ENCODE assay signal across 19 mouse cellular contexts in genomic region chr1:159879866-159880265, GRCm38 (mm10).
"Had no signal": no experiment of that assay in that cellular context is flagged by ENCODE, and none has a peak within 500 bp of the region (broad histone marks: within the 10 kb centered on the region; RNA-seq: fewer than 3 reads in every experiment).

No protein-coding gene starts in this region.

- H3K9ac ChIP-seq: kidney, embryonic 15.5 days; limb, embryonic 12.5 days; liver, embryonic 13.5 days; liver, postnatal 0 days; lung, embryonic 15.5 days; midbrain, embryonic 12.5 days; neural tube, embryonic 13.5 days; stomach, embryonic 15.5 days had no signal

- H3K27me3 ChIP-seq: kidney, embryonic 15.5 days; limb, embryonic 12.5 days; liver, embryonic 13.5 days; lung, embryonic 15.5 days; stomach, embryonic 15.5 days had no signal

- H3K4me3 ChIP-seq: kidney, embryonic 15.5 days; limb, embryonic 12.5 days; liver, embryonic 13.5 days; lung, embryonic 15.5 days; midbrain, embryonic 12.5 days; neural tube, embryonic 13.5 days; stomach, embryonic 15.5 days had no signal

- H3K27ac ChIP-seq: kidney, embryonic 15.5 days; limb, embryonic 12.5 days; liver, embryonic 13.5 days; lung, embryonic 15.5 days; macrophage; midbrain, embryonic 12.5 days; neural tube, embryonic 13.5 days; stomach, embryonic 15.5 days had no signal

- H3K4me1 ChIP-seq: kidney, embryonic 15.5 days; limb, embryonic 12.5 days; liver, embryonic 13.5 days; lung, embryonic 15.5 days; midbrain, embryonic 12.5 days; neural tube, embryonic 13.5 days; stomach, embryonic 15.5 days had no signal

- H3K9me3 ChIP-seq: kidney, embryonic 15.5 days; limb, embryonic 12.5 days; liver, embryonic 13.5 days; lung, embryonic 15.5 days; midbrain, embryonic 12.5 days; neural tube, embryonic 13.5 days; stomach, embryonic 15.5 days had no signal

- H3K4me2 ChIP-seq: kidney, embryonic 15.5 days; limb, embryonic 12.5 days; liver, embryonic 13.5 days; lung, embryonic 15.5 days; midbrain, embryonic 12.5 days; neural tube, embryonic 13.5 days; stomach, embryonic 15.5 days had no signal

- H3K36me3 ChIP-seq: kidney, embryonic 15.5 days; limb, embryonic 12.5 days; liver, embryonic 13.5 days; lung, embryonic 15.5 days; midbrain, embryonic 12.5 days; neural tube, embryonic 13.5 days; stomach, embryonic 15.5 days had no signal

- DNase-seq: kidney, adult 2 months; kidney, postnatal 14 days; liver; liver, embryonic 13.5 days; liver, postnatal 0 days; lung, postnatal 14 days; retina, postnatal 1 day; right cerebral cortex, postnatal 25 days; spleen, adult 18-20 months; thymus, adult 2 months; thymus, postnatal 25 days had no signal

- ATAC-seq: liver, postnatal 0 days; midbrain, embryonic 16.5 days had no signal
